Mouse (Mus musculus): ENCODE data around the gene Srebf1. TPM values are rescaled to one million over a fixed set of nuclear protein-coding genes. Genes with fewer than 3 reads are reported as not detected.

The Srebf1 gene
- polyA plus RNA-seq, 1 experiment = 64.1 TPM

GRCm38 (mm10) chr11:60178005-60178404 lies 44.4 kb downstream of the Srebf1 start:
- TF ChIP-seq CEBPB (IDR thresholded peaks at IDR 0.05; ENCODE audit: low read depth) (no peak), MAX (IDR thresholded peaks at IDR 0.05) (no peak), MYOG (IDR thresholded peaks at IDR 0.05; ENCODE audit: control insufficient read depth, extremely low read depth, insufficient read length) (no peak), CTCF (IDR thresholded peaks at IDR 0.05; ENCODE audit: control insufficient read depth, insufficient read depth, insufficient read length) (no peak), USF1 (IDR thresholded peaks at IDR 0.05; ENCODE audit: low read depth) (no peak)
- Histone ChIP-seq H3ac (ENCODE audit: control insufficient read depth, insufficient read length, low read depth) (no peak overlapping the region), H3K4me3 (ENCODE audit: insufficient read depth, poor library complexity, severe bottlenecking) (no peak overlapping the region), H3K79me3 (ENCODE audit: low read depth) (peaks cover 13% of the 10 kb centered on the region), H3K79me2 (ENCODE audit: control insufficient read depth, insufficient read depth) (peaks cover 58% of the 10 kb centered on the region), H3K36me3 (ENCODE audit: control insufficient read depth, insufficient read depth) (peaks cover 4% of the 10 kb centered on the region), H3K27me3 (ENCODE audit: control insufficient read depth, insufficient read depth, insufficient read length) (no peaks in the 10 kb centered on the region)

GRCm38 (mm10) chr11:60176975-60177657 lies 45.3 kb downstream of the Srebf1 start:
- no peak overlapping the region for H3K4me3 ChIP-seq (ENCODE audit: insufficient read depth, poor library complexity, severe bottlenecking)
- no peak overlapping the region for H3ac ChIP-seq (ENCODE audit: control insufficient read depth, insufficient read length, low read depth)
- H3K79me3 ChIP-seq (ENCODE audit: low read depth) = peaks cover 13% of the 10 kb centered on the region
- peaks cover 64% of the 10 kb centered on the region for H3K79me2 ChIP-seq (ENCODE audit: control insufficient read depth, insufficient read depth)
- H3K27me3 ChIP-seq (ENCODE audit: control insufficient read depth, insufficient read depth, insufficient read length) = no peaks in the 10 kb centered on the region
- TF ChIP-seq MYOG (IDR thresholded peaks at IDR 0.05; ENCODE audit: control insufficient read depth, extremely low read depth, insufficient read length) (no peak), CTCF (IDR thresholded peaks at IDR 0.05; ENCODE audit: control insufficient read depth, insufficient read depth, insufficient read length) (no peak), MYOD1 (IDR thresholded peaks at IDR 0.05; ENCODE audit: control insufficient read depth, insufficient read length, low read depth) (no peak), FOSL1 (IDR thresholded peaks at IDR 0.05; ENCODE audit: insufficient read depth, low read length, poor library complexity, severe bottlenecking) (no peak), CEBPB (IDR thresholded peaks at IDR 0.05; ENCODE audit: low read depth) (no peak), USF1 (IDR thresholded peaks at IDR 0.05; ENCODE audit: low read depth) (no peak), MAX (IDR thresholded peaks at IDR 0.05) (no peak)
- peaks cover 4% of the 10 kb centered on the region for H3K36me3 ChIP-seq (ENCODE audit: control insufficient read depth, insufficient read depth)

- Histone ChIP-seq H3K36me3 (ENCODE audit: control insufficient read depth, insufficient read depth) (peaks cover 4% of the 10 kb centered on the region), H3K27me3 (ENCODE audit: control insufficient read depth, insufficient read depth, insufficient read length) (no peaks in the 10 kb centered on the region), H3K79me3 (ENCODE audit: low read depth) (peaks cover 13% of the 10 kb centered on the region), H3K4me3 (ENCODE audit: insufficient read depth, poor library complexity, severe bottlenecking) (peak overlapping the region; percentile 40), H3K79me2 (ENCODE audit: control insufficient read depth, insufficient read depth) (peaks cover 71% of the 10 kb centered on the region), H3ac (ENCODE audit: control insufficient read depth, insufficient read length, low read depth) (peak overlapping the region; percentile 81)
- TF ChIP-seq CEBPB (IDR thresholded peaks at IDR 0.05; ENCODE audit: low read depth) = no peak
- TF ChIP-seq CTCF (IDR thresholded peaks at IDR 0.05; ENCODE audit: control insufficient read depth, insufficient read depth, insufficient read length) = peak; percentile 59
- no peak for TF ChIP-seq USF1 (IDR thresholded peaks at IDR 0.05; ENCODE audit: low read depth)
- peak; percentile 64 for TF ChIP-seq MYOD1 (IDR thresholded peaks at IDR 0.05; ENCODE audit: control insufficient read depth, insufficient read length, low read depth)
- no peak for TF ChIP-seq FOSL1 (IDR thresholded peaks at IDR 0.05; ENCODE audit: insufficient read depth, low read length, poor library complexity, severe bottlenecking)
- TF ChIP-seq MAX (IDR thresholded peaks at IDR 0.05) = no peak
- TF ChIP-seq MYOG (IDR thresholded peaks at IDR 0.05; ENCODE audit: control insufficient read depth, extremely low read depth, insufficient read length) = no peak
Observed at GRCm38 (mm10) chr11:60176182-60176974, 46.0 kb downstream of the Srebf1 start.

- Histone ChIP-seq H3K79me3 (ENCODE audit: low read depth) (peaks cover 15% of the 10 kb centered on the region), H3K27me3 (ENCODE audit: control insufficient read depth, insufficient read depth, insufficient read length) (no peaks in the 10 kb centered on the region), H3ac (ENCODE audit: control insufficient read depth, insufficient read length, low read depth) (peak overlapping the region; percentile 81), H3K36me3 (ENCODE audit: control insufficient read depth, insufficient read depth) (no peaks in the 10 kb centered on the region), H3K79me2 (ENCODE audit: control insufficient read depth, insufficient read depth) (peaks cover 76% of the 10 kb centered on the region), H3K4me3 (ENCODE audit: insufficient read depth, poor library complexity, severe bottlenecking) (peak overlapping the region; percentile 40)
- TF ChIP-seq CTCF (IDR thresholded peaks at IDR 0.05; ENCODE audit: control insufficient read depth, insufficient read depth, insufficient read length) = no peak
- no peak for TF ChIP-seq FOSL1 (IDR thresholded peaks at IDR 0.05; ENCODE audit: insufficient read depth, low read length, poor library complexity, severe bottlenecking)
- TF ChIP-seq MAX (IDR thresholded peaks at IDR 0.05) = no peak
- TF ChIP-seq MYOG (IDR thresholded peaks at IDR 0.05; ENCODE audit: control insufficient read depth, extremely low read depth, insufficient read length) = no peak
- no peak for TF ChIP-seq USF1 (IDR thresholded peaks at IDR 0.05; ENCODE audit: low read depth)
- no peak for TF ChIP-seq MYOD1 (IDR thresholded peaks at IDR 0.05; ENCODE audit: control insufficient read depth, insufficient read length, low read depth)
- no peak for TF ChIP-seq CEBPB (IDR thresholded peaks at IDR 0.05; ENCODE audit: low read depth)
Observed at GRCm38 (mm10) chr11:60175371-60176181, 46.8 kb downstream of the Srebf1 start.

- Histone ChIP-seq H3ac (ENCODE audit: control insufficient read depth, insufficient read length, low read depth) (no peak overlapping the region), H3K27me3 (ENCODE audit: control insufficient read depth, insufficient read depth, insufficient read length) (no peaks in the 10 kb centered on the region), H3K79me3 (ENCODE audit: low read depth) (peaks cover 14% of the 10 kb centered on the region), H3K79me2 (ENCODE audit: control insufficient read depth, insufficient read depth) (peaks cover 74% of the 10 kb centered on the region), H3K36me3 (ENCODE audit: control insufficient read depth, insufficient read depth) (no peaks in the 10 kb centered on the region), H3K4me3 (ENCODE audit: insufficient read depth, poor library complexity, severe bottlenecking) (no peak overlapping the region)
- TF ChIP-seq MYOD1 (IDR thresholded peaks at IDR 0.05; ENCODE audit: control insufficient read depth, insufficient read length, low read depth) (no peak), CTCF (IDR thresholded peaks at IDR 0.05; ENCODE audit: control insufficient read depth, insufficient read depth, insufficient read length) (no peak), CEBPB (IDR thresholded peaks at IDR 0.05; ENCODE audit: low read depth) (no peak), MYOG (IDR thresholded peaks at IDR 0.05; ENCODE audit: control insufficient read depth, extremely low read depth, insufficient read length) (no peak), FOSL1 (IDR thresholded peaks at IDR 0.05; ENCODE audit: insufficient read depth, low read length, poor library complexity, severe bottlenecking) (no peak), USF1 (IDR thresholded peaks at IDR 0.05; ENCODE audit: low read depth) (no peak), MAX (IDR thresholded peaks at IDR 0.05) (no peak)
Observed at GRCm38 (mm10) chr11:60173606-60174184, 48.7 kb downstream of the Srebf1 start.

Measured in C2C12 (cell line).